14 mouse cellular contexts compared by ENCODE assay signal in genomic region chr4:152886773-152887172, GRCm38 (mm10).
DNase-seq lines count a peak whose midpoint lies in the region; ATAC-seq lines count a peak whose summit lies in the region.
"Had no signal": no experiment of that assay in that cellular context is flagged by ENCODE, and none has a peak within 500 bp of the region (broad histone marks: within the 10 kb centered on the region; RNA-seq: fewer than 3 reads in every experiment).

No protein-coding gene starts in this region.

- H3K27ac ChIP-seq in hindbrain, embryonic 10.5 days = peak overlapping the region; percentile 13; the same call in 1 of the 2 replicates
- H3K27ac ChIP-seq in hindbrain, embryonic 12.5 days = no peak overlapping the region
- no peak overlapping the region for H3K27ac ChIP-seq in embryonic facial prominence, embryonic 10.5 days (replicated peaks)
- H3K27ac ChIP-seq in midbrain, embryonic 11.5 days (ENCODE audit: low read depth, low read length) = no peak overlapping the region
- H3K27ac ChIP-seq: embryonic facial prominence, embryonic 15.5 days; hindbrain, embryonic 14.5 days had no signal

- H3K4me3 ChIP-seq in hindbrain, embryonic 10.5 days = no peak overlapping the region
- H3K4me3 ChIP-seq in hindbrain, embryonic 12.5 days = no peak overlapping the region
- H3K4me3 ChIP-seq in embryonic facial prominence, embryonic 10.5 days = no peak overlapping the region
- no peak overlapping the region for H3K4me3 ChIP-seq in midbrain, embryonic 11.5 days (ENCODE audit: low read depth, low read length)
- H3K4me3 ChIP-seq: embryonic facial prominence, embryonic 15.5 days had no signal

- ATAC-seq in hindbrain, embryonic 12.5 days (ENCODE audit: low FRiP score) = no peak
- ATAC-seq in midbrain, embryonic 11.5 days (ENCODE audit: low FRiP score) = no peak
- ATAC-seq: CD4-positive, CD25-positive, alpha-beta regulatory T cell, adult 4 months had no signal

- WGBS in hindbrain, embryonic 10.5 days = 75% methylated on average over 9 of the region's 9 CpGs
- WGBS in hindbrain, embryonic 12.5 days = 75% methylated on average over 9 of the region's 9 CpGs
- WGBS in embryonic facial prominence, embryonic 10.5 days = 71% methylated on average over 9 of the region's 9 CpGs
- 72% methylated on average over 9 of the region's 9 CpGs for WGBS in midbrain, embryonic 11.5 days

- H3K27me3 ChIP-seq in hindbrain, embryonic 10.5 days (ENCODE audit: insufficient read depth, poor library complexity, severe bottlenecking) = no peaks in the 10 kb centered on the region
- H3K27me3 ChIP-seq in hindbrain, embryonic 12.5 days = no peaks in the 10 kb centered on the region
- no peaks in the 10 kb centered on the region for H3K27me3 ChIP-seq in embryonic facial prominence, embryonic 10.5 days (replicated peaks; ENCODE audit: low read depth, poor library complexity, severe bottlenecking)
- H3K27me3 ChIP-seq in midbrain, embryonic 11.5 days (ENCODE audit: control insufficient read depth, insufficient read depth, low read length) = no peaks in the 10 kb centered on the region
- H3K27me3 ChIP-seq: embryonic facial prominence, embryonic 15.5 days had no signal

- H3K9me3 ChIP-seq in hindbrain, embryonic 10.5 days = peaks cover 9% of the 10 kb centered on the region; the same call in 1 of the 2 replicates
- H3K9me3 ChIP-seq in hindbrain, embryonic 12.5 days (replicated peaks) = 0 out of 2 replicates have a peak, but pooled peaks cover 9% of the 10 kb centered on the region
- H3K9me3 ChIP-seq in embryonic facial prominence, embryonic 10.5 days = 0 out of 2 replicates have a peak, but pooled peaks cover 6% of the 10 kb centered on the region
- H3K9me3 ChIP-seq in midbrain, embryonic 11.5 days (ENCODE audit: control insufficient read depth, low read length) = no peaks in the 10 kb centered on the region
- H3K9me3 ChIP-seq: embryonic facial prominence, embryonic 15.5 days had no signal

- no peak overlapping the region for H3K9ac ChIP-seq in hindbrain, embryonic 12.5 days
- no peak overlapping the region for H3K9ac ChIP-seq in midbrain, embryonic 11.5 days (ENCODE audit: low read length)
- H3K9ac ChIP-seq: embryonic facial prominence, embryonic 15.5 days; hindbrain, embryonic 14.5 days had no signal

- no peaks in the 10 kb centered on the region for H3K36me3 ChIP-seq in hindbrain, embryonic 10.5 days
- no peaks in the 10 kb centered on the region for H3K36me3 ChIP-seq in hindbrain, embryonic 12.5 days
- H3K36me3 ChIP-seq in embryonic facial prominence, embryonic 10.5 days (replicated peaks) = no peaks in the 10 kb centered on the region
- no peaks in the 10 kb centered on the region for H3K36me3 ChIP-seq in midbrain, embryonic 11.5 days (ENCODE audit: control insufficient read depth, insufficient read depth, low read length)
- H3K36me3 ChIP-seq: embryonic facial prominence, embryonic 15.5 days had no signal

- H3K4me2 ChIP-seq in hindbrain, embryonic 12.5 days (replicated peaks) = no peak overlapping the region
- H3K4me2 ChIP-seq in midbrain, embryonic 11.5 days = no peak overlapping the region
- H3K4me2 ChIP-seq: embryonic facial prominence, embryonic 15.5 days; hindbrain, embryonic 14.5 days had no signal

- no peak for DNase-seq in hindbrain, embryonic 10.5 days (ENCODE audit: low spot score)
- DNase-seq in WW6 (ENCODE audit: low read depth, low spot score) = peak; percentile 33
- DNase-seq in embryonic facial prominence, embryonic 10.5 days (ENCODE audit: low spot score) = peak; percentile 11
- peak; percentile 49 for DNase-seq in testis, postnatal 10 days (ENCODE audit: low spot score)
- no peak for DNase-seq in midbrain, embryonic 11.5 days (ENCODE audit: low spot score, missing footprints)
- DNase-seq in layer of hippocampus, postnatal 10 days (ENCODE audit: low spot score in 2 of 2) = no peak
- DNase-seq: cerebellum, adult 9-11 months; kidney, adult 8-10 months; lung, adult 18-20 months; thymus, postnatal 36 days had no signal

- peaks cover 16% of the 10 kb centered on the region; the same call in 1 of the 2 replicates for H3K4me1 ChIP-seq in hindbrain, embryonic 10.5 days (replicated peaks)
- H3K4me1 ChIP-seq in hindbrain, embryonic 12.5 days = peaks cover 10% of the 10 kb centered on the region
- no peaks in the 10 kb centered on the region for H3K4me1 ChIP-seq in embryonic facial prominence, embryonic 10.5 days
- H3K4me1 ChIP-seq in midbrain, embryonic 11.5 days (ENCODE audit: control insufficient read depth, insufficient read depth, low read length) = no peaks in the 10 kb centered on the region
- H3K4me1 ChIP-seq: embryonic facial prominence, embryonic 15.5 days had no signal

Comparison
In these comparisons a context has a peak if more than half of its experiments do, and no peak if none do; other contexts are left out.
1. DNase-seq: peak in WW6 (single experiment), embryonic facial prominence, embryonic 10.5 days (single experiment) and testis, postnatal 10 days (single experiment); none in hindbrain, embryonic 10.5 days (single experiment), midbrain, embryonic 11.5 days (single experiment) and layer of hippocampus, postnatal 10 days (0 of 2).